Mouse (Mus musculus) cerebellum, adult 18-20 months (tissue): ENCODE measurements around the gene Zfp672.
"Not testable (repeated sequence)": the region's sequence is repeated elsewhere in the genome, so short reads cannot be mapped to it uniquely, and the experiment has no call there.

Experiments
- DNase-seq, 2 experiments: peaks; one replicate each; pipeline ENCODE4 v3.0.0; 2021

Gene Zfp672

DNA sequence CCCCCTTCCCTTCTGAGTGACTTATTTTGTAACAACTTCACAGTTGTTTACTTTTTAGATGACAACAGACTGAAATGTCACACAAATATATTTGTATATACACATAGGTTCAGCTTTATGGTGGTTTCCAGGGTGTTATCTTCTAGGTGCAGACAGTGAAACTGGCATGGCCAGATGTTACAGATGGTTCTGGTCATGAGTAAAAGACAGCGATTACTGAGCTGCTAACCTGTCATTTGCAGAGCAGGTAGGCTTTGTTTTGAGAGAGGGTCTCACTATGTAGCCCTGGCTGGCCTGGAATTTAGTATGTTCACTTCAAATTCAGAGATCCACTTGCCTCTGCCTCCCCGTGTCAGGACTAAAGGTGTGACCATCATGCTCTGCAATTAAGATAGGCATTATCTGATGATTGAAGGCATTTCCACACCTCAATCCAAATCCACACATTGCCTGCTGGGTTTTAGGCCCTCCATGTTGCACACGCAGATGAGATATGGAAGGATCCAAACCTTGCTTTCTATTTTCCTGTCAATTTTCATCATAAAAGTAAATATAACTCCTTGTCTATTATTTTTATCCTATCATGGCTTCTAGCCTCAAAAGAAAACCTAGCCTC is 5.4 kb downstream of the Zfp672 start:
- DNase-seq, result no peak

DNA sequence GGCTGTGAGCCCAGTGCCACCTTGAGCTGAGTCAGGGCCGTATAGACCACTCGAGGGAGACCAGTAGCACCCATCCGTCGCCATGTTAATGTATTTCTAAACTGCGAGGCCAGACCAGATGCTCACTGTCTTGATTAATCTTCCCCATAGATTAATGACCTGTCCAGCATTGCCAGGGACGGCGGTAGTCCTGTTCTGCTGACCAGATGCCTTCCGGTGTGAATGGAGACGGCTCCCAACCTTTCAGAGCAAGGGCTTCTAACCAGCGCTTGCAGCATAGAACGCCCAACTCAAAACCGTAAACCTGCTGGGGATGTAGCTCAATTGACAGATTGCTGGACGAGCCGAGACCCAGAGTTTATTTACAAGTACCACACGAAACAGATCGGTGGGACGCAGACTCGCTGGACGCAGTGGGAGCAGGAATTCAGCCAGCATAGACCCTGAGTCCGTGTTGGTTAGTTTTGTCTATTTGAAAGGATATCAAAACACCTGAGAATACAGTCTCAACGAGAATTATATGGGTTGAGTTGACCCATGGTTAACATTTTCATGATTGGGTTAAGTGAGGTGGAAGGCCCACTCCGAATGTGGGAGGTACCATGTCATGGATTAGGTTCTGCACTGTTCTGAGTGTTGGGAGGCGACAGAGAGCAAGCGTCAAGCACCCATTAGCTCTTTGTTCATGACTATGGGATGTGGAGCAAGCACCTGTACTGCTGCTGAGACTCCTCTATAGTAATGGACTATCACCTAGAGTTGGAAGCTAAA is 6.4 kb downstream of the Zfp672 start:
- no peak for DNase-seq

DNA sequence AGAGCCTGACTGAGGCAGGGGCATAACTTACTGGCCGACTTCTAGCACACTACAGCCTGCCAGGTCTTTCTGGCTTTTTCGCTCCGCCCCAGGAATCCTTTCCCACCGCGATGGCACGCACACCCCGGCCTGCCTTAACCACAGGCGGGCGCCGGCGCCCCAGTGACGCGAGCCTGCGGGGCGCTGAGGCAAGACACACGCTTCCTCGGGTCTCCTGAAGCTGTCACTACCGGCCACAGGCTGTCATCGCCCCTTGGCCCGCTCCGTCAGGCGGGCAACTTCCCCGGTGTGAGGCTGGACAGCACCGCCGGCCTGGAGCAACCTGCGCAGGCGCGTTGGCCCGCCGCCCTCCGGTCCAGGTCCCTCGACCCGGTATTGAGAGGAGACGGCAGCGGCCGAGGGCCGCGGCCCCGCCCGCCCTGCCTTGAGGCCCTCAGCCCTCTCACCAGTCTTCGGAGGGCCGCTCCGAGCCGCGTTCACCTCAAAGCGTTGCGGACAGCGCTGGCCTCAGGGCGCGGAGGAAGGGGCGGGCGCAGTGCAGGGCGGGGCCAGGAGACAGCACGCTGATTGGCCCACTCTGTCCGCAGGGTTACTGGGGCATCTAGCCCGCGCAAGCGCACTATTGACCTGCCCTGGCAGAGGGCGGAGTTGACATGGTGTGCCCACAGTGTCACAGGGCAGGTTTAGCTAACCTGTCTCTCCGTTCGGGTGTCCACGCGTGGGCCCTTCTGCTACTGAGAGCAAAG is 7.1 kb downstream of the Zfp672 start:
- peak; percentile 98 to 99 for DNase-seq

DNA sequence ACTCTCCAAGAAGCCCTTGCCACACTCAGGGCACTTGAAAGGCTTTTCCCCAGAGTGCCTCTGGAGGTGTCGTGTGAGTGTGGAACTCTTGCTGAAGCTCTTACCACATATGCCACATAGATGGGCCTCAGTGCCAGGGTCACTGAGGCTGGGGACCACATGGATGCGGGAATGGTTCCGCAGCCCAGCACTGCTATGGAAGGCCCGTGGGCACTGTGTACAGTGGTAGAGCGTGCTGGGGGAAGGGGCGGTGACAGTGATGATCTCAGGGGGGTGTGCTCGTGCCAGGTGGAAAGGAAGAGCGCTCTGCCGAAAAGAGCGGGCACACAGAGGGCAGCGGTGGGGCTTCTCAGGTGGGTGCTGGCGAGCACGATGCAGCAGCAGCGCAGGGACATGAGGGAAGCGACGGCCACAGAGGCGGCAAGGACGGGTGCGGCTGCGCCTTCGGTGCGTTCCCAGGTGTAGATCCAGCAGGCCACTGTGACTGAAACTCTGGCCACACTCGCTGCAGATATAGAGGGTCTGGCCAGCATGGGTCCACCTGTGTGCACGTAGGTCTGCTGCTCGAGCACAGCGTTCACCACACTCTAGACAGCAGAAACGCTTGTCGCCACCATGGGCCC is 13.3 kb downstream of the Zfp672 start:
- DNase-seq, result no peak

DNA sequence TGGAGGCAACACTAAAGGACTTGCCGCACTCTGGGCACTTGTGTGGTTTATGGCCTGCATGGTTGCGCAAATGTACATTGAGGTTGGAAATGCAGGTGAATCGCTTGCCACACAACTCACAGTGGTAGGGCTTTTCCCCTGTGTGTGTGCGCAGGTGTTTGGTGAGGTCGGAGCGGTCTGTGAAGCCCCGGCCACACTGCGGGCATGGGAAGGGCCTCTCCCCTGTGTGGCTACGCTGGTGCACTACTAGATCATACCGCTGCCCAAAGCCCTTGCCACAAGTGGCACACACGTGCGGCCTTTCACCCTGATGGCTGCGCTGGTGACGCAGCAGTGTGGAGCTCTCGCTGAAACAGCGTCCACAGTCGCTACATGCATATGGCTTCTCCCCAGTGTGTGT is 13.8 kb downstream of the Zfp672 start:
- DNase-seq, result no peak

DNA sequence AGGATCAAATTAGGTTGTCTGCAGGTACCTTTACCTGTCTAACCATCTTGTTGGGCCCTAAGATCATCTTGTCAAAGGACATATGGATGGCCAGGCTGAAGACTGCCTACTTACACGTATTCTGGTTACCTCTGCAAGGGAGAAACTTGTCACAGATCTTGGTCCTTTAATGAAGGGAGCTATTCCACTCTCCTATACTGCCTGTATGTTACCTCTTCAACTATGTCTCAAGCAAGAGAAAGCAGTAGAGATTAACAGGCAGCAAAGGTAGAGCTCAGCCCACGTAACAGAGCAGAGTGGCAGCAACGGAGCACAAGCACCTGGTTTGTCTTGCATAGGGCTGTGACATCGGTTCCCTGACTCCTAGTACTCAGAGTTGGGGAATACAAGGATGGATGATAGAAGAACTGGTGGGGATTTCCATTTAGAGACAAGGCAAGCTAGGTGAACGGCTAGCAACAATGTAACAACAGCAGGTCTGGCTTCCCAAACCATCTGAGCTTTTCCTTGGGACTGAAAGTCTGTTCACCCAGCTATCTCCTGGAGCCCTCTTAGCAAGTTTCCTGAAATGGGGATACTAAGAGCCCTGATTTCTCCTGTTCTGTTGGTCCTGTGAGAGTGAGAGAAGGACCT is 14.5 kb downstream of the Zfp672 start:
- DNase-seq, result no peak

DNA sequence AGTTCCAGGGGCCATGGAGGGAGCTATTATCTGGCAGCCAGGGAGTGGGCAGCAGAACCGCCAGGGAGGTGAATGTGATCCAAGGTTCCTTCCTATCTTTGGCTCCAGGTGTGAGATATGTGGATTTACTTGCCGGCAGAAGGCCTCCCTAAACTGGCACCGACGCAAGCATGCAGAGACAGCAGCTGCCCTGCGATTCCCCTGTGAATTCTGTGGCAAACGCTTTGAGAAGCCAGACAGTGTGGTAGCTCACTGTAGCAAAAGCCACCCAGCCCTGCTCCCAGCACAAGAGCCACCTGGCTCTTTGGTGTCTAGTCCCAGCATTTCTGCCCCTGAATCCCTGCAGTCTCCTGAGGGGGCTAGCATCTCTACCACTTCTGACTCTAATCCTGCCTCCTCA is 16.1 kb downstream of the Zfp672 start:
- no peak for DNase-seq

DNA sequence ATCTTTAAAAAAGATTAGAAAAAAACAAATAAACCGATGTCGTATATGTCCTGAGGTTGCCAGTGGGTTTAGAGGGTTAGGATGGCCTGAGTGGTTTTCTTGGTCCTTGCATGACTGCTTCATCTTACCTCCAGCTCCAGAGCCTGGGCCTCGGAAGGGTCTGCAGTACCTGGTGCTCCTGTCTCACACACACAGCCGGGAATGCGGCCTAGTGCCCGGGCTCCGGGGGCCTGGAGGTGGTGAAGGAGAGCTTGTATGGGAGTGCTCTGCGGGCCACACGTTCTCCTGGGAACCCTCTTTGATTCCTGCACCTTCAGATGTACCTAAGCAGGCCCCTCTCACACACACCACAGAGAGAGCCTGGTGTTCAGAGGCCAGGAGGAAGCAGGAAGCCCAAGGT is 21.5 kb downstream of the Zfp672 start:
- no peak for DNase-seq

DNA sequence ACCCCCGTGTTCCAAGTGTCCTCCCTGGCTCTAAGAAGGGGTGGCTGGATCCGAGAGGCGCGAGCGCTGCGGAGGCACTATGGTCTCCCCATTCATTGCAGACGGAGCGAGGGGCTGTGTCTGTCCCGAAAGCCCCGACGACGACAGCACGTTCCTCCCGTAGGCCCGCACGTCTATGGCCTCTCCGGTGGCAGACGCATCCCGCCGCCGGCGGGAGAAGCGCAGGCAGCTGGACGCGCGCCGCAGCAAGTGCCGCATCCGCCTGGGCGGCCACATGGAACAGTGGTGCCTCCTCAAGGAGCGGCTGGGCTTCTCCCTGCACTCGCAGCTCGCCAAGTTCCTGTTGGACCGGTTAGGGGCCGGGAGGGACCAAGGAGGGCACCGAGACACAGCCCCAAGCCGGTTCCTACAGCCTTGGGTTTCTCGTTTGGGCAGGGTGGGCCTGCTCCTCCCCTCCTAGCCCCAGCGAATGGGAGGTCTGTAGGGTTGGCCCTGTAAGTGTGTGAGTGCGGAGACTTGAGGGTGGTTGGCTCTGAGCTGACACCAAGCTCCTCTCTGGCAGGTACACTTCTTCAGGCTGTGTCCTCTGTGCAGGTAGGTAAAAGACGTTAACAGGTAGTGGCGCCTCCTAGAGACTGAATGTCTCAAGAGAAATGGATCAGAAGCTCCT is 22.6 kb downstream of the Zfp672 start:
- peak; percentile 67 to 69 for DNase-seq

DNA sequence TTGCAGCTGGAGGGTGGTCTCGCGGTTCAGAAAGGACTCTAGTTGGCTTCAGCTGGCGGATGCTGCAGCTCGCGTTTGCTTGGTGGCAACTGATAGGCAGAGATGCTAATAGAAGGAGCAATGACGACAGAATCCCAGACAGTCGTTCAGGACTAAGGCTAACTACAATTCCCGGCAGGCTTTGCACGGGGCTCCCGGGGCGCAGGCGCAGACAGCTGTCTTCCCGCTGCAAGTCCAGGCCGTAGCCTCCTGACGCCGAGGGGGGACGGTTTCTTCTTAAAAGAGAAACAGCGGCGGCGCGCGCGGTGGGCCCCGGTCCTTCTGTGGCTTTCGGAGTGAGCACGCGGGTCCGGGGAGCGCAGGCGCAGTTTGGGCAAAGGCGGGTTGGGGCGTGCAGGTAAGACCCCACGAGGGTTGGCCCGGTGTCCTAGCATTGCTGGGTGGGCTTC is 23.3 kb downstream of the Zfp672 start, which contains the start of gene Zfp692:
Gene Zfp692 (plus strand): TSS at position 210 of the 449 bp plus-strand sequence.
- peak; percentile 96 to 99 for DNase-seq

DNA sequence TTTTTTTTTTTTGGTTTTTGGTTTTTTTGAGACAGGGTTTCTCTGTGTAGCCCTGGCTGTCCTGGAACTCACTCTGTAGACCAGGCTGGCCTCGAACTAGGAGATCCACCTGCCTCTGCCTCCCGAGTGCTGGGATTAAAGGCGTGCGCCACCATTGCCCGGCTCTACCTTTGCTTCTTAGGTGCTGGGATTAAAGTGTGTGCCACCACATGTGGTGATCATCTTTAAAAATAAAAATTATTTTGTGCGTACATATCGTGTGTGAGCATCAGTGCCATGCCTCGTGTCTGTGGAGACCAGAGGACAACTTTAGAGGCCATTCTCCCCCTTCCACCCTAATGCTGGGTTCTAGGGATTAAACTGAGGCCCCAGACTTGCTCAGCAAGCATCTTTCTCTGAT is 24.8 kb downstream of the Zfp672 start:
- DNase-seq, result not testable (repeated sequence)

DNA sequence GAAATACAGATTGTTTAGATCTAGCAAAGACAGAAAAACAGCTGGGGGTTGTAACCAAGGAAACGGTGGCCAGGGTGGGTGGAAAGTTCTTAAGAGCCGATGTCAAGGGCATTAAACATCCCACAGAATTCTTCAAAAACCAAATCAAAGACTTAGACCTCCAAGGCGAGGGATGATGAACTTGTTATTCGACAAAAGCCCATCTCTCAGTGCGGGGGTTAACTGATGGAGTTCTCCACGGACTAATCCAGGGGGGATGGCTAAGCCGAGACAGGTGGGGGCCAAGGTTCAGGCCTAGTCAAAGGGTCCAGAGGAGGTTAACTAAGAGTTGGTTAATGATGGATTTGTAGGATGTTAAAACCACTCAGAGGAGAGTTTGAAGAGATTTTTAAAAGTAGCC is 26.5 kb downstream of the Zfp672 start:
- DNase-seq, result no peak

DNA sequence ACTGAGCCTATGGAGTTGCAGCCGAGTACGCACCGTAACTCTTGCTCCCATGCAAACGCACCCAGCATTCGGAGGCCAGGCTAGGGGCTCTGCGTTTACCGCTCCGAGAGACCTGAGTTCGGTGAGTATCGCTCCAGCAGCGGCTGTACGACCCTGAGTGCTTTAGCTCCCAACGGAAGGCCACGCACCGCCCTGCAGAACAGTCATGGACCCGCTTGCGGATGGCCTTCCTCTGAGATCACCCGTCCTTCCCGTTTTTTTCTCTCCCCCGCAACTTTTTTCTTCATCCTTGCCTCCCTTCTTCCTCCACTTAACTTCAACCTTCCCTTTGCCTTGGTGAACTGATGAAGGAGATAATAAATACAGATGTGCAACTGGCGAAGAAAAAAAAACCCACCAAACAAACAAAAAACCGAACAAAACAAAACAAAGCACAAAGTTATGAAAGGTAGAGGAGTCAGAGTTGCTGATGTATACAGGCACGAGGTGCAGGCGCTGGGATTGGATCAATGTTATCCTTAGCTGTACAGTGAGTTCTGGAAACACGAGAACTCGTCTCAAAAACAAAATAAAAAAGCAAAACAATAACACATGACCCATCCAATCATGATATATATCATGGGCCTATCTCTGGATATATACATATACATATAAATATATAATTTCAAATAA is 27.2 kb downstream of the Zfp672 start:
- no peak for DNase-seq

DNA sequence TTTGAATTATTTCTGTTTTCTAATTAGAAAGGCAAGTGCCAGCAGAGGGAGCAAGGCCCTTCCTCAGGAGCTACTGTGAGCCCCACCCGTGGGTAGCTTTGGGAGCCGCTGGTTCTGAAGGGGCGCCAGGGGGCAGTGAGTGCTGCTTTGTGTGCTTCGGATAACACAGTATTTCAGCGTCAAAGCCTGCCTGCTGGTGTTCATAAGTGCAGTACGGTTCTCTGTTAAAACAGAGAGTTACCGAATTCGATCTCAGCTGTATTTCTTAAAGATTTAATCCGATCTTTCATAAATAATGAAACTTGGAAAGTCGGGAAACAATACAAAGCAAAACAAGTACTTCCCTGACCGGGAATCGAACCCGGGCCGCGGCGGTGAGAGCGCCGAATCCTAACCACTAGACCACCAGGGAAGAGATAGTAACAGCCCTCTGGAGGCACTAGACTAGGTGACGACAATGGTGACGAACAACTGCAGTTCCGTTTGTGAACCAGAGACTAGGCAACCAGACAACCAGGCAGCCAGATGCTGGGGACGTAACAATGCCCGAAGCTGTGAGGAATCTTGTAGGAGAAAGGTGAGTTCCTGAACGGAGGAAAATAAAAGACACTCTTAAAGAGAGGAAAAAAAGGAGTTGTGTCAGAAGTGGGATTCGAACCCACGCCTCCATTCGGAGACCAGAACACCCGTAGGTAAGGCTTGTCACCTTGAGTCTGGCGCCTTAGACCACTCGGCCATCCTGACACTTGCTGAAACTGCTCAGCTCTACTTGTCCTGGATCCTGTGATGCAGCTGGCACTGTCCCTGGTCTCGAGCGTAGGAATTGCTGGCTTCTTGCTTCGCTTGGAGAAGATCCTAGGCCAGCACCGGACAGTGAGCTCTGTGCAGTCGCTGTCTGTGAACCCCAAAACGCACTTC is 28.0 kb downstream of the Zfp672 start:
- DNase-seq, result peak; percentile 93 to 97

DNA sequence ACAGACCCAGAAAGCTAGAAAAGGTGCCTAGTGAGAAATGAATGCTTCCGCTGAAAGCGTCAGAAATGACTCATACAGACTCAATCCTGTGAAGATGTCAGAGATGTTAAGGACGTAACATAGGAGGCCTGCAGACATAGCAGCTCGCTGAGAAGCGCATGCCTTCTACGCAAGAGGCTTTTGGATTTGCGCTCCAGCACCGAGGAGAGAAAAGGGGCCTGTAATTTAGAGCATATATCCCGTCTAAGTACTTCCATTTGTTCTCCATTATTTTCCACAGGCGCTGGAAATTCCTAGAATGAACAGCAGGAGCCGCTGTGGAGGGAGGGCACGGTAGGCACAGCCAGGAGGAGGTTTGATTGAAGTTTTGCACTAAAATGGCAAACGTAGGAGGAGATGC is 29.1 kb downstream of the Zfp672 start:
- peak; percentile 65 to 70 for DNase-seq

DNA sequence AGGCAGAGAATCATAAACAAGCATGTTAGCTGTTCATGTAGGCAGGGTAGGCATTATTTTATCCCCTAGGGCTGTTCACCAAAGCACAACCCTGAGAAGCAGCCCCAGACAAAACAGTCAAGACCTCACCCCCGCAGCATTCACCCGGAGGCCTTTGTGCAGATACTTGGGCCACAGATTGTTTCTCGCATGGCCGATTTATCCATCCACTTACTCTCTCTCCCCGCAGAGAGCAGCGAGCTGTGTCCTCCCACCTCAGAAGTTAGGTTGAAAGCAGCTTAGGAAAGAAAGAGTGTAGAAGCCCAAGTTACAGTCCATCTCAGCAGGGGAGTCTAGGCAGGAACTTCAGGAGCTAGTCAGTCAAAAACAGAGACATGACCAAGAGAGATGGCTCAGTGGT is 32.7 kb downstream of the Zfp672 start:
- DNase-seq, result no peak

DNA sequence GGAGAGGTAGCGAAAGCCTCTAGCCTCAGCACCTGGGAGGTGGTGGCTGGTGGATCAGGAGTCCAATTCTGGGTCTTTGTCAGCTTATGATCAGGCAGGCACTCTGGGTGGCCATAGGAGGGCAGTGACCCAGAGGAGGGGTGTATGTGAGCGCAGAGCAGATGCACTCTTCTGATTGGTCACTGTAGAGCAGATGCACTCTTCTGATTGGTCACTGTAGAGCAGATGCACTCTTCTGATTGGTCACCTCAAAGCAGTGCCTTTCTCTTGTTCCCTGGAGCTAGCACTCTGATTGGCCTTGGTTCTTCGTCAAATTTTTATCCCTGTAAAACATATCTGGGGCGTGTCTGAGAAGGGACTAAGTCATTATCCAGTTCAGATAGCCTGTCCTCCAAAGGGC is 37.3 kb downstream of the Zfp672 start:
- DNase-seq, result no peak

DNA sequence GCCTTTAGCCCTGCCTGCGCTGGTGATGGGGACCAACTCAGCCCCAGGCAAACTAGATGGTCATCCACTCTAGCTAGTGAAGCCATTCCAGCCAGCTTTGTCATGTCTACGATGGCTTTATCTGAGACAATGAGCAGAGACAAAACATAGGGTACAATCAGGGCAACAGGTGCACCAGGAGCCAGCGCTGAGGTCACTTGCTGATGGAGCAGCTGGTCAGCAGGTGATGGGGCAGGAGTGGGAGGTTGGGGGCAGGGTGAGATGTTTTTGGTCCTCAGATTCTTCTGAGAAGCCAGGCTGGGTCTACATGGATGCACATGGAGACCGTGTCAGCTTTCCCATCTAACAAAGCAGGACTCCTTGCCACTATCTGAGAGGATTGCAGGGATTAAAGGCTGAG is 39.3 kb downstream of the Zfp672 start:
- no peak for DNase-seq

DNA sequence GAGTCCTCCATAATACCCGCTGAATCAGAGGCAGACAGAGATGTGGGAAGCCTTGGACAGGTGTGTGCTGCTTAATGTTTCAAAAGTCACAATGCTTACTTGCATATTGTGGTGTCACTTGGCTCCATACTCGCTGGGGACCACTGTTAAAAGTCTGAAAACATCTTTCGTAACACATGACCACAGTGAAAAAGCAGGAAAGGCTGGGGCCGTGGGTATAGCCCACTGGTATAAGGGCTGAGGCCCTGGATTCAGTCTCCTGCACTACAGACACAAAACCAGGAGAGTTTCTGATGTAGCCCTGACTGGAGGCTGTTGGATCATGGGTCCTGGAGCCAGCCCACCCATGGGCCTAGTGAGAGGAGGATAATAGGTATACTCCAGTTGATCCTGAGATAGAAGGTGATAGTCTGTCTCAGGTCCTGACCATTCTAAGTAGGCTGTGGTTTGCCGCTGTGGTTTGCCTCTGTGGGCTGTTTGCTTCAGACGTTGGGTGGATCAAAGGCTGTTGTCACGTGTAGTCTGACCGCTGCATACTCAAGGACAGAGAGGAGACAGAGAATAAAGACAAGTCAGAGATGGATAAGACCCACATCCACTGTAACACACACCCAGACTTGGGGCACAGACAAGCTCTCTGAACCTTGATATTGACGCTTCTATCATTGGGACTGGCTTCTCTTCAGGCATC is 40.0 kb downstream of the Zfp672 start:
- DNase-seq, result no peak

DNA sequence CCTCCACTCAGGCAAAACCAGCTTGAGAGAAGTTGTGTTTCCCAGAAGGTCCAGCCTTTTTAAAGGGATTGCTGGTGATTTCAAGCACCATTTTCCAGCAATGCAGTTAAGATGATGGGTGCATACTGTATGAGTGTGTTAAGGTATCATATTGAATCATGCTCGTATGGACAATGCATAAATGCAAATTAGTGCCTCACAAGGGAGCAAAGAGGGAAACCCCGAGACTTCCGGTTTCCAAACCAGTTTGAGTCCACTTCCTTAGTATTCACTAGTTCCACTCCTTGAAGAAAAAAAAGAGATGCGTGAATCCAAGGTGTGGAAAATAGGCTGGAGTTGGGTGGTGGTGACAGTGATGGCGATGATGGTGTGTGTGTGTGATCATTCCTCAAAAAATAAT is 47.6 kb downstream of the Zfp672 start:
- no peak for DNase-seq
